Mouse (Mus musculus) testis, postnatal 10 days (tissue): Measurements from ENCODE around the gene Ror1.
A peak's percentile ranks its signal among the peaks of the same experiment; 100 is the strongest.

Experiments used
- DNase-seq: peaks from one replicate; pipeline ENCODE4 v3.0.0; 2021; ENCODE audit warnings: low spot score

Ror1 gene

DNA sequence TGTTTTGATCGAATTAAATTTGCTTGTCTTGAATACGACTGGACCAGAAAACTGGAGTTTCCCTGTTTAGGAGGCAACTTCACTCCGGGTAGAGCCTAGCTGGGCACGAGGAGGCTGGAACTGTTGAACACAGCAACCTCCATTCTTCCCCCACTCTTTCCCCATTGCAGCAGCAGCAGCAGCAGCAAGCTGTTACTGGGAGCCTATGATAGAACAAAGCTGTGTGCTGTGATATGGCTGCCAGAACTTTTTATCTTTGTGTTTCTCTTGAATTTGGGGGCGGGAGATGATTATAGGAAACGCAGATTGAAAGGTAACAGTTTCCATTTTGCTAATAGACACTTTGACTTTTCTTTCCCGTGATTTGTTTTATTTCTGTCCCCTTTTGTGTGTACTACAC, 70.2 kb downstream of the Ror1 start:
- no peak for DNase-seq

DNA sequence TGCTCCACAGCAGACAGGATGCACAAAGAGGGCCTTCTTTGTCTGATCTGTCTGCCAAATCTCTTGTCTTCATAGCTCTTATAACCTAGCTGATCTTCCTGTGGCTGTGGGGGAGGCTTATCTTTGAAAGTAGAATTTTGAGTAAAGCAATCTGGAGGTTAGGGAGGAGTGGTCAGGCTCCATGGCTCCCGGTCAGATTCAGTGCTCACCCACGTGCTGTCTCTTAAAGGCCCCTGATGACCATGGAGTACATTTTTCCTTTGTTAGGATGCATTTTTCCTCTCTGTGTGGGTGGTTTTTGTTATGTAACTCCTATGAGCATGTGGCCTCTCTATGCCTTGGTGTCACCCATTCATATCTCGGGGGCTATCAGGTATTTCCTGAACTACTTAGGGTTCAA, 71.3 kb downstream of the Ror1 start:
- no peak for DNase-seq

DNA sequence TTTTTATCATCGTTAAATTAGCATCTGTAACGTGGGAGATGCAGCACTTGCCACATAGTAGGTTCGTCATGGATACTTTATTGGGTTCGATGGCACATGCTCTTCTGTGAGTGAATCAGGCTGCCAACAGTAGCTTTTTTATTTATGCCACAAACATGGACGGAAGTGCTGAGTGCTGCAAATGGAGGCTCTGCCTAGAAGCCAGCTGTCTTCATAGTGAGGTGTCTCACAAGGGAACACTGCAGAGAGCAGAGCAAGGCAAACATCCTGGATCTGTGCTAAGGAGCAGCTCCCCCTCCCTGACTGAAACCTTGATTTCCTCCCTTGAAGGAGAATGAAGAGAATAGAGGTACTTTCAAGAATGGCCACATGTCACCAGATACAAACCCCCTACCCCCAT, 74.1 kb downstream of the Ror1 start:
- no peak for DNase-seq

DNA sequence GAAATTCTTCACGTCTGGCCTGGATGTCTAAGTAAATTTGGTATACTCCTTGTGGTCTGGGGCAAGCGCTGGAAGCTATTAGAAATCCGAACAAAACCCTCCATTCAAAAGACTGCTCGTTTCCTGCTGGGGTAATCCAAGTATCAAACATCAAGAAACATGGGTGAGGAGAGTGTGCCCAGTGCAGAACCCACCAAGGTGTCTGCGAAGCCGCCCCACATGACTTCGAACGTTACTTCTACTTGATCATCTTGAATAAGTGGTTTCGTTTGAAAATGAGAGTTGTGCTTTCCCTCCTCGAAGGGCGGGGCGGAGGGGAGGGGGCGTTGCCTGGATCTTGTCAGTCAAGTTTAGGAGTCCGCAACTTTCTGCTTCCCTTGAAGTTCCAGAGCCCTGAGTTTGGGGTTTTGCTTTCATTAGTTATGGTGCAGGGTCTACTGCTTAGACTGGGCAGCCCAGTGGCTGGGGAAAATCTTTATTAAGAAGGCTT, 74.6 kb downstream of the Ror1 start:
- peak; percentile 54 for DNase-seq

DNA sequence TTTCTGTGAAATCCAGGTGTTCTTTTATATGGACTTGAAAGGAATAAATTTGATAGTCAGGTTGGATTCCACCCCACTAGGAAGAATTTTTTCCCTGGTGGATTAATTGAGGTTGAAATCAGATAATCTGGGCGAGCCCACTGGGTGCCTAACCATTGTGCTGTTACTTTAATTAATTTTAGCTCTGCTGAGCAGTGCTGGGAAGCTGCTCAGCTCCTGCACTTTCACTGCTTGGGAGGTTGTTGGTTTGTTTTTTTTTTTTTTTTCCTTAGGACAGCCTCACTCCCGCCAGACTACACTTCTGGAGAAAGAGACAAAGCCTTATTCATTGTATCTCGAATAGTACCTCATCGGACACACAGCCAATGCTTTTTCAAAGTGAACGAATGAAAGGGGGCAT, 75.2 kb downstream of the Ror1 start:
- DNase-seq: no peak

DNA sequence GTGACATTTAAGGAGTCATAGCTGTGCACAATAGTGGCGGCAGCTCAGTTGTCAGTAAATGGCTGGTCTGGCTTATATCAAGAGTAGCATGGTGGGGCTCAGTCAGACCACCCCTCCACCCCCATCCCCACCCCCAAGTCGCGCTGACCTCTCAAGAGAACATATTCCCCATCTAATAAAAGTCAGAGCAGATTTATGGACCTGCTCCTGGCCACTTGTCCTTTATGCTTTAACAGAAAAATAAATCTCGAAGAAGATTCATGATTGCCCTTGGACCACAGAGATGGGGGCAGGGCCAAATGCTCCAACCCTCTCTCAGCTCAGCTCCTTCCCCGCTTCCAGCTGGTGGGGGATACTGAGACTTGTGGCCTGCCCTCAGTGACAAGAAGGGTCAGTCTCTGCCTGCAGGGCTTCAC, 75.9 kb downstream of the Ror1 start:
- DNase-seq: no peak

DNA sequence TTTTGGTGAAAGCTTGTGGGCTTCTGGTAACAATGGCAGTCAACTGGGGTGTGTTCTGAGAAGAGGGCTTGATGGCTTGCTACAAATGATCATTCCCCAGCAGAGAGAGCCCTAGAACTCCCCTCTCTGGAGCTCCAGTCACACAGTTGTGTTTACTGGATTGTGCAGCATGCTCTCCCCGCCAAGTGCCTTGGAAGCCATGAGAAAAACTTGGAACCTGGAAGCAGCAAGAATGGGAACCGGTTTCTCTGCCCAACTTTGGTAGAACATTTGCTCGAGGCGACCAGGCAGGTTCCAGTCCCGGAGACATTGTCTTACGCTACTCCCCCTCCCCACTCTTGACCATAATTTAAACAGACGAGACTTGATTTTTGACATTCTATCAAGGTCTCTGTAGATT, 80.0 kb downstream of the Ror1 start:
- no peak for DNase-seq

DNA sequence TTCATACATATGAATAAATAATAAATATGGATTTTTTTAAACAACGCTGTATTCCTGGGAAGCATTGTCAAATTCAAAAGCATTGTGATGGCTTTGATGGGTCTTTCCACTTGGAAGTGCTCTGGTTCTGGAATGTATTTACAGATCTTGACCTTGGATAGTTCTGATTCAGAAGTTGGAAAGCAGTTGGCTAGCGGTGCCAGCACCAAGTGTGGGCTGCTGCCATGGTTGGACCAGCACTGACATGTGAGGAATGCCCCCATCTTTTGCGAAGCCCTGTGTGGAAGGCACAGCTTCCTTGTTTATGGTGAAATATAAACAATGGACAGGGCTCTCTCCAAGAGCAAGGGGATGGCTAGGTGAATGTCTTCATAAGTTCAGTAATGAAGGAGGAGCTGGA, 82.7 kb downstream of the Ror1 start:
- DNase-seq: no peak

DNA sequence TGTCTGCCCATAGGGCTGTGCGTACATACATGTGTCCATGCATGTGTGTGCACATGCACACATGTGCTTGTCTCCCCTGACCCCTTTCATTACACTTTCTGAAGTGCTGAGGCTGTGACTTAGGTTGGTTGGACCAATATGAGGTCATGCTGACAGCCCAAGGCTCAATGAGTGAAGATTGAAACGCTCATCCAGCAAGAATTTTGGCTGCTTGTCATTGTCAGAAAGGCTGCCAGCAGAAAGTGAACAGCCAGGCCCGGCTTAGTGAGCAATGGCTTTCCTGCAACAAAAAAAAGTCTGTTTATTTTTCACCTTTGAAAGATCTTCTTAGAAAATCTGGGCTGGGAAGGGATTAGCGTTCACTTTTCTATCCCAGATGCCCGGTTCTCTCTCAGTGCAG, 86.1 kb downstream of the Ror1 start:
- no peak for DNase-seq

DNA sequence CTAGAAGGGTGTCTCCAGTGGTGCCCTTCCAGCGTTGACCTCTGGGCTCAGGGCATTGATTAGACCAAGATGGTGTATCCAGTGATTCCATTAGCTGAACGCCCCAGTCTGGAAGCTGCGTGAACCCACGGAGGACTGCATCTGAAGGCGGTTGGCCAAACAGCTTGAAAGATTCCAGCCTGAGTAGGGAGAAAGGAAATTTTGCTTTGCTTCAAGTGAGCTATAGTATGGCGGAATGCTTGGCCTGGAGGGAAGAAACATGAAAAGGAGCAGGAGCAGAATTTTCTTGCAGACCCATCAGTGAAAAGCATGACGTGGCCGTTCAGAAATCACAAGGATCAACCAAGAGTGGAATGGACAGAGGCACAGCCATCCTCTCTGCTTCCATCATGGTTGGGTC, 91.2 kb downstream of the Ror1 start:
- DNase-seq: no peak

DNA sequence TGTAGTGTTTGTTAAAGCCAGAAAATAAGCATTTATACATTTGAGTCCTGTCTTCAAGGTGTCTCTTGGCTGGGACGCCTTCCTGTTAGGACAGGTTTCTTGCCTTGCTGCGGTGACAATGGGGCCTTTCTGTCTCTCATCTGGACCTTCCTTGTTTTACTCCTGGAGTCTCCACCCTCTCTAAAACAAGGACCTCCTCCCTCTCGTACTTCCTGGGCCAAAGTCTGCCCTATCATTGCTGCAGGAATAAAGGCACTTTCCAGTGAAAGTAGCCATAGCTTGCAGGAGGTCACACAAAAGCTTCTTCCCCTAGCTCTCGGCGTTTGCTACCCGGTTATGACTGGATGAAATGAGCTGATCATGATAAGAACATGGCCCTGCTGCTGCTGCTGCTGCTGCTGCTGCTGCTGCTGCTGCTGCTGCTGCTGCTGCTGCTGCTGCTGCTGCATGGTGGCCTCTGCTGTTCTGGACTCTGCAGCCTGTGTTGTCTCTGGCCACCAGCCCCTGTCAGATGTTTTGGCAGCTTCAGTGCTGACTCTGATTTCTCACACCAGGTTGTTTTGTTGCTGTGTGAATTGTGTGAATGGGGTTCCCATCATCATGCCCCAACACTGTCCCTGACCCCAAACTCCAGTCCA, 92.1 kb downstream of the Ror1 start:
- no peak for DNase-seq

DNA sequence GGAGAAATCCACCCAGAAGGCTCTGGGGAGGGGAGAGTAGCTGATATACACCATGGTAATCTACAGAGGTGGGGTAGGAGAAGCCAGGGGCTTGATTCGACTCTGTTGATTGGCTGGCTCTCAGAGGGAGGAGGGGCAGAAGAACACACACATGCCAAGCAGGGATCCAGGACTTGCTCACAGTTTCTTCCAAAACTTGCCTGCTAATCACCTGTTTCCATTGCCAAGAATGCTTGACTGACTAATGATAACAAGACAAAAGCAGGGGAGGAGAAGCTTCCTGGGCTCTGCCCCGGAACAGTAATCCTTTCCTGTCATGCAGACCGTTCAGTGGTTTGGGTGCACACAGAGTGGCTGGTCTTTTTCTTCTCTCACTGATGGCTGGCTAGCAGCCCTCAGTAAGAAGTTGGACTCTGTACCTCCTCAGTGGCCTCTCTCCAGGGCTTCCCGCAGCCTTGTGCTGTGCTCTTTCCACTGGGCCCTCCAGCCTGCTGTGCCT, 92.7 kb downstream of the Ror1 start:
- no peak for DNase-seq

DNA sequence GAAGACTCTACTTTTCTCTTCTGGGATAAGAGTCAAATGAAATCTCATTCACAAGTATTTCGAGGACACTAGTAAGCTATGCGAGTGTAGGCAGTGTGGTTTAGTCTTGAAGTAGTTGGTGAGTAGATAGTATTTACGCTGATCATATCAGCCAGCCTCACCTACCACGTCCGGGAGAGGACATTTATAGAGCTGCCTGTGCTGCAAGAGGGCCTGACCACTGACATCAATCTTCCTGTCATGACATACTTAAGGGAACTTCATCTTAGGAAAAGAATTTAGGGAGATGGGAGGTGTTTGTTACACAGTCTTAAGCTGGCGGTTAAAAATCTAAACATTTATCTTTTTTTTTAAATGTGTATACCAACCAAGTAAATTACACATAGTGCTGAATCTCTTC, 95.9 kb downstream of the Ror1 start:
- DNase-seq: no peak

DNA sequence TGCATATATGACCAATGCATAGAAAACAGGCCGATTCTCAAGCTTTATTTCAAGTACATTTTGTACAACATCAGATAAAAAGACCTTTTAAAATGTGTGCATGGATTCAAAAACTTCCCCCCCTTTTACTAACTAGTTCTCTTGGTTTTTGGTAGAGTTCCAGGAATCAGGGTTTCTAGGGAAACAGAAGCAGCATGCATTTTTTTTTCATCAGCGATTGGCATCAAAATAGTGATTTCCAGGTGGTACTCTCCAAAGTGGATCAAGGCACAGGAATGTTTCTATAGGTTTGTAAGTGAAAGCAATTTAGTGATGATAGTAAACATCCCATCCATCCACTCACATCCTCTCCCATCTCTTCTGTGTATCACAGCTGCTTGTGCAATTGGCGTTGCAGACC, 98.5 kb downstream of the Ror1 start:
- no peak for DNase-seq

DNA sequence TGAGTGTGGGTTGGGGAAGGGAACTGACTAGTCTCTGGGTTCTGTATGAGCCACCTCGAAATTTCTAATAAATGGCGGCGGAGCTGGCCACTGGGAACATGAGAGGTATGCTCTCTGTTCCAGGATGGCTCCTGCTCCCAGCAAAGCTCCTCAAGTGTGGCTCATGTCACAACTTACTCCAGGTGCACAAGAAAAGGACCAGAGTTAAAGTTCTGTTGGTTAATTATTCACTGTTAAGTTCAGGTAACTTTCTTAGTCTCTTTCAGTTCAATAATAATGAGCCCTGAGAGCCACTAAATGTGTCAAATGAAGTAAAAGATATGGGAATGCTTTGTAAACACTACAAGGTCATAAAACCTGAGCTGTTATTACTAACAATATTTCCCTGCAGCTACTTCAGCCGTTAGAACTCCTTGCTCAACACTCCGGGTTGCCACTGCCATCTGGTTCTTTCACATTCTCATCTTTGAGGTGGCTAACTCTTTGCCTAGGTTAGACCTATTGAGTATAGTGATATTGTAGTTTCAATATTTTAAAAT, 100.7 kb downstream of the Ror1 start:
- DNase-seq: no peak

DNA sequence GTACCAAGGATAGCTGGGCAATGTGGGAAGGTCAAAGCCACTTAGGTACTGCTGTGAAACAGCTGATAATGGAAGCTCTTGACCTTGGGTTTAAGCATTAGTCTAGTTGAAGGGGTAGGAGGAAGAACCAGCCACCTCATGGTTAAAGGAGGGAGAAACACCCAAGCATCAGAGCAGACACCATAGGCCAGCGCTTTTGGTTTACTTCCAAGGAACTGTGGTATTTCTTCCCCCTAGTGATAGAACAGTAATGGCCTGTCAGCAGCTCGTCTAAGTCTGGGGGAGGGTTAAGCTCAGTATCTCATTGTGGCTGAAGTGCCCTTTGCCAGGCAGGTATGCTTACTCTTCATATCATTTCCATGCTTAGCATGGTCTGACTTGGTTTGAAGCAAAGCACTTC, 102.7 kb downstream of the Ror1 start:
- DNase-seq: no peak

DNA sequence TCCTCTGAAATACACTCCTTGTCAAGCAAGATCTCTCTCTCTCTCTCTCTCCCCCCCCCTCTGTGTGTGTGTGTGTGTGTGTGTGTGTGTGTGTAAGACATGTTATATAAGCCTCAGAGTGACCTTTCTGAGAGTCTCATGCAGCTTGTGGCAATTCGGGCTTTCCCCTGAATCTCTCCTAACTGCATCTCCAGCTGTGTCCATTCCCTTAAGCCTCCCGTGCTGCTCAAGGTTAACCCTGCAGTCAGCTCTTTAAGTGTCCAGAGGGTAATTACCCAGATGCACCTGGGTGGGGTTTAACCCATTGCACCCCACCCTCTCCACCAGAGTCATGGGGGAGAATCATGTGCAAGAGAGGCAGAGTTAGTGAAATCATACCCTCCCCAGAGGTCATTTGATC, 105.7 kb downstream of the Ror1 start:
- no peak for DNase-seq

DNA sequence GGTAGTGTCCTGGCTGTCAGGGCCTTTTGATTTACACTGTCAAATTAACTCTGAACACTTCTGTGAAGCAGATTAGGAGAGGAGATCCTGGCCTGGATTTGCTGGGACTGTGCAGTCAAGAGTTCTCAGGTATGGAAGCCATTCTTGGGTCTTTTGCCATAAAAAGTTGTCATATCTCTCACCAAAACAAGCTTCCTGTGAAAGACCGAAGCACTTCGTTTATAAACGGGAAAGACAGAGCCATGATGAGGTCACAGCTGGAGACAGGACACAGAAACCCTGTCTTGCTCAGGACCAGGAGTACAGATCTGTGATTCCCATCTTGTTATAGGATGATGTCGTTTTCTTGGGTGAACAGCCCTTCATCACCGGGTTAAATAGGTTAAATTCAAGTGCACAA, 107.5 kb downstream of the Ror1 start:
- no peak for DNase-seq

DNA sequence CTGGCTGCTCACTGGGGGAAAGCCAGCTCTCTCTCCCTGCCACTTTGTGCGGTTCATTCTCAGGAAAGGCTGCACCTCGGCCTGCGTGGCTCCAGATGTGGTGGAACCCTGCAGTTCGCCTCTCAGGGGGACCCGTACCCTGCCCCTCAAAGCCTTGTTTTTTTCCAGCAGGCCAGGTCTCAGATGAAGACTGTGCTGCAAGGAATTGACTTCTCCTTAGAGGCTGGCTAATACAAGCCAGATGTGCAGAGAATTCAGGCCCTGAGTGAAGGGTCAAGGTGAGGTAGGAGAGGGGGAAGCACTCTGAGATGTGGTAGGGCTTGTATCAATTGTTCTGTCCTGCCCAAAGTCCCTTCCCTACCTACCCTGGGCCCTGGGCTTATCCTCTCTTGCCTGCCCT, 108.1 kb downstream of the Ror1 start:
- DNase-seq: no peak

DNA sequence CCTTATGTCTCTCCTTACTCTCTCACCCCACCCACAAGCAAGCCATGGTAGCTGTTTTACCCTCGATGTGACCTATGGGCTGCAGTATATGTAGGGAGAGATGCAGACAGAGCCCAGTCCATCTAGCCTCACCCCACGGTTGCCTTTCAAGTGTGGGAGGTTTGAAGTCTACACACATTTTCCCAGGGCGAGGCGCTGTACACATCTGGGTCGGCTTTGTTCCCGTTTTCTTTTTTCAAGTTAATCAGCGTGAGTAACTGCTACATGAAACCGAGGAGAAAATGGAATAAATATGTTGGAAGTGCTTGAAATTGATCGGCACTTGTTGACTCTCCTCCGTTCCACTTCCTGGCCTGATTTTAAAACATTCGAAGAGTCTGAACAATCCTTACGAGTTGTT, 108.8 kb downstream of the Ror1 start:
- DNase-seq: no peak

DNA sequence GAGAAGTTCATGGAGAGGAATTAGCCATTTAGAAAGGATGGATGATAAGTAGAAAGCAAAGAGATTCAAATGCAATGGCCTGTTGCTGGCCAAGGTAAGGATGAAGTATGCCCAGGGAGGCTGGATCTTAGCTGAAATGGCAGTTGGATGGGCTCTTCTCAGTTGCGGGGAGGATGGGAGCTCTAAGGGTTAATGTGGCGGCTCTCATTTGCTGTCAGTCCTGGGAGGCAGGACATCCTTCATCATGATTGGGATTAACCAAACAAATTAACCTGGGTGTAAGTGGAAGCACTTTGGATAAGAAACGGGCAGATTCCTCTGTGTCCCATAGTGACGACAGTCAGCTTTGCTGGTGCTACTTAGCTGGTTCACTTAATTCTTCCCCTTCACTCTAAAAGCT, 112.5 kb downstream of the Ror1 start:
- DNase-seq: no peak

DNA sequence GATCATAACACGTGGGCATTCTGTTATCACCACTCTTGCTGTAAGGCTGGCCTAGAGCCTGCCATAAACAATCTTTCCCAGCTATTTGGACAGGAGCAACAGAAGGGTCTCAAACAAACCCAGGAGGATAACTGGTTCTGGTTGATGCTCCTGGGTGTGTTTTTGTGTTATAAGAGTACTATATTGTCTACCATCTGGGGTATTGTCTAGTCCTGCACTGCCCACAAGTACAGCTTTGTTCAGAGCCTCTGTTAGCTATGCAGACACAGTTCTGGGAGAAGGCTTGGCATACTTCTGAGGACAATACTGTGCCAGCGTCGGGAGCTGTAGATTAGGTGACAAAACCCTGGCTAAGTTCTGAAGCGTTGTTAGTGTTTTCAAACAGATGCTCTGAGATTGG, 113.5 kb downstream of the Ror1 start:
- no peak for DNase-seq

DNA sequence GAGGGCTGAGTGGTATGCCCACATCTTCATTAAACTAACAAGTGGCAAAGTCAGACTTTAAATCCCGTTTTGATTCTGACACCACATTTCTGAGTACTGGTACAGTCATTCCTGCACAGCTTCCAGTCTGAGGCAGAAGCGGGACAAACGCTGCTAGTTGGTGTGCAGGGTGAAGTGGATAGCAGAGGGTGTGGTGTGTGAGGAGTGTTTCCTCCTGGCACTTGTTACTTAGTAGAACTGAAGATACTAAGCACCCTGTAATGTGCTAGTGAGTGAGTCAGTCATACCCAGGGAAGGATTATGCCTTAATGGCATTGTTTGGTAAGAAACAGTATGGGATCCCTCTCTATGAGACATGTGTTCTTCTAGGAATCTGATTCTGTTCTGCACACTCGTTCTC, 115.7 kb downstream of the Ror1 start:
- DNase-seq: no peak
